22 mouse cellular contexts compared by ENCODE assay signal in genomic region chr11:57506899-57507298, GRCm38 (mm10). TPM values are rescaled to one million over a fixed set of nuclear protein-coding genes. Genes with fewer than 3 reads are reported as not detected.
DNase-seq lines count a peak whose midpoint lies in the region; ATAC-seq and TF ChIP-seq lines count a peak whose summit lies in the region.
"Had no signal": no experiment of that assay in that cellular context is flagged by ENCODE, and none has a peak within 500 bp of the region (broad histone marks: within the 10 kb centered on the region; RNA-seq: fewer than 3 reads in every experiment).

No protein-coding gene starts in this region.

- no peak overlapping the region for H3K9ac ChIP-seq in forebrain, embryonic 16.5 days (replicated peaks; ENCODE audit: low read depth, low read length)
- H3K9ac ChIP-seq: embryonic facial prominence, embryonic 12.5 days; heart, embryonic 13.5 days; lung, embryonic 14.5 days had no signal

- no peaks in the 10 kb centered on the region for H3K27me3 ChIP-seq in forebrain, embryonic 16.5 days (replicated peaks; ENCODE audit: control insufficient read depth, insufficient read depth, low read length)
- H3K27me3 ChIP-seq in midbrain, embryonic 10.5 days (ENCODE audit: low read depth, poor library complexity, severe bottlenecking), result no peaks in the 10 kb centered on the region
- H3K27me3 ChIP-seq: embryonic facial prominence, embryonic 12.5 days; heart, embryonic 13.5 days had no signal

- peaks cover 29% of the 10 kb centered on the region for H3K36me3 ChIP-seq in forebrain, embryonic 16.5 days (ENCODE audit: control insufficient read depth, insufficient read depth)
- H3K36me3 ChIP-seq in midbrain, embryonic 10.5 days, result peaks cover 95% of the 10 kb centered on the region

- 20% methylated on average over 6 of the region's 6 CpGs for WGBS in forebrain, embryonic 16.5 days
- 40% methylated on average over 6 of the region's 6 CpGs for WGBS in midbrain, embryonic 10.5 days

- H3K4me3 ChIP-seq in forebrain, embryonic 16.5 days (replicated peaks; ENCODE audit: low read length), result no peak overlapping the region
- no peak overlapping the region for H3K4me3 ChIP-seq in midbrain, embryonic 10.5 days
- H3K4me3 ChIP-seq: embryonic facial prominence, embryonic 12.5 days; heart, embryonic 13.5 days had no signal

- H3K4me1 ChIP-seq in forebrain, embryonic 16.5 days (replicated peaks; ENCODE audit: control insufficient read depth, insufficient read depth, low read length), result peaks cover 16% of the 10 kb centered on the region
- H3K4me1 ChIP-seq in midbrain, embryonic 10.5 days, result peaks cover 15% of the 10 kb centered on the region
- H3K4me1 ChIP-seq: embryonic facial prominence, embryonic 12.5 days had no signal

- ATAC-seq in forebrain, embryonic 16.5 days, result peak; percentile 96
- ATAC-seq in granulocyte monocyte progenitor cell, adult 5-6 weeks (replicated peaks; ENCODE audit: poor library complexity, severe bottlenecking), result no peak
- ATAC-seq: CD4-positive, CD25-positive, alpha-beta regulatory T cell, adult 4 months; intestine, embryonic 16.5 days had no signal

- no peak for TF ChIP-seq POLR2A in brain, embryonic 14.5 days (IDR thresholded peaks at IDR 0.05; ENCODE audit: borderline replicate concordance, extremely low read depth, insufficient read depth, insufficient read length, poor library complexity, severe bottlenecking)

- peak overlapping the region; percentile 19; the same call in 1 of the 2 replicates for H3K4me2 ChIP-seq in forebrain, embryonic 16.5 days (ENCODE audit: low read length)
- H3K4me2 ChIP-seq: embryonic facial prominence, embryonic 12.5 days; heart, embryonic 13.5 days; liver, embryonic 11.5 days; lung, embryonic 14.5 days had no signal

- H3K9me3 ChIP-seq in forebrain, embryonic 16.5 days (ENCODE audit: control insufficient read depth, low read length), result no peaks in the 10 kb centered on the region
- H3K9me3 ChIP-seq in midbrain, embryonic 10.5 days (replicated peaks), result no peaks in the 10 kb centered on the region
- H3K9me3 ChIP-seq: embryonic facial prominence, embryonic 12.5 days; G1E; heart, embryonic 13.5 days had no signal

- TF ChIP-seq CTCF in brain, embryonic 14.5 days (IDR thresholded peaks at IDR 0.05; ENCODE audit: borderline replicate concordance, extremely low read depth, insufficient read depth, insufficient read length), result no peak

- H3K27ac ChIP-seq in forebrain, embryonic 16.5 days (ENCODE audit: low read length), result peak overlapping the region; percentile 90
- H3K27ac ChIP-seq in midbrain, embryonic 10.5 days (replicated peaks), result peak overlapping the region; percentile 49; the same call in 1 of the 2 replicates
- H3K27ac ChIP-seq: embryonic facial prominence, embryonic 12.5 days; heart, embryonic 13.5 days had no signal

- DNase-seq in brain, adult 2 months (ENCODE audit: low read depth, low spot score), result peak; percentile 52
- peak; percentile 90 for DNase-seq in brain, embryonic 14.5 days (ENCODE audit: low read depth)
- DNase-seq in midbrain, embryonic 10.5 days (ENCODE audit: low spot score), result no peak
- no peak for DNase-seq in urinary bladder, postnatal 14 days (ENCODE audit: low spot score)
- DNase-seq in left cerebral cortex, adult 8-10 months (ENCODE audit: low spot score in 2 of 2), result no peak
- no peak for DNase-seq in urinary bladder, adult 18-20 months (ENCODE audit: low spot score in 2 of 2)
- DNase-seq: adrenal gland, postnatal 10 days; cerebellum, adult 8-10 months; heart, postnatal 36 days; left cerebral cortex, postnatal 4 days; lung, embryonic 14.5 days; lung, postnatal 4 days; right cerebral cortex, postnatal 4 days; thymus, postnatal 36 days had no signal

RNA-seq across cellular contexts. Expression of gene Fam114a2, which starts 11.5 kb away (rescaled TPM):
- 62.8 and 82.5 TPM in 2 replicates for polyA plus RNA-seq in brain, embryonic 14.5 days (2012; rRNA removed)
- polyA plus RNA-seq in forebrain, embryonic 16.5 days (2015; fragmentation: Nextera tagmentation; extraction: Ambion mirVana), result 111 TPM in 2 replicates
- polyA plus RNA-seq in midbrain, embryonic 10.5 days (2016; fragmentation: Nextera tagmentation; extraction: Ambion mirVana), result 71.8 and 81.6 TPM in 2 replicates
- 35.4 and 46.4 TPM in 2 replicates for total RNA-seq in granulocyte monocyte progenitor cell, adult 5-6 weeks (2014; fragmentation: Nextera tagmentation)
- 29.7 and 30.9 TPM in 2 replicates for total RNA-seq in granulocyte monocyte progenitor cell, adult 5-6 weeks (2017)
- total RNA-seq in left cerebral cortex, adult 8-10 months (2022), result 10 to 100 TPM; 28.1 to 31.9 (median 30.5) TPM

RNA-seq across cellular contexts. Expression of gene Mfap3, which starts 11.6 kb away (rescaled TPM):
- polyA plus RNA-seq in brain, embryonic 14.5 days (2012; rRNA removed), result 36.6 and 39.3 TPM in 2 replicates
- 63.8 and 72.7 TPM in 2 replicates for polyA plus RNA-seq in forebrain, embryonic 16.5 days (2015; fragmentation: Nextera tagmentation; extraction: Ambion mirVana)
- 57.8 and 57.9 TPM in 2 replicates for polyA plus RNA-seq in midbrain, embryonic 10.5 days (2016; fragmentation: Nextera tagmentation; extraction: Ambion mirVana)
- 26.6 and 26.8 TPM in 2 replicates for total RNA-seq in granulocyte monocyte progenitor cell, adult 5-6 weeks (2014; fragmentation: Nextera tagmentation)
- total RNA-seq in granulocyte monocyte progenitor cell, adult 5-6 weeks (2017), result 26.6 and 29.7 TPM in 2 replicates
- total RNA-seq in left cerebral cortex, adult 8-10 months (2022), result 10 to 100 TPM; 19.9 to 22.1 (median 20.1) TPM

Comparison
In these comparisons a context has a peak if more than half of its experiments do, and no peak if none do; other contexts are left out.
1. DNase-seq: peak in brain, adult 2 months (single experiment) and brain, embryonic 14.5 days (single experiment); none in midbrain, embryonic 10.5 days (single experiment), urinary bladder, postnatal 14 days (single experiment), left cerebral cortex, adult 8-10 months (0 of 2) and urinary bladder, adult 18-20 months (0 of 2).